Mouse (Mus musculus): Measurements from ENCODE around the gene Grtp1.

Grtp1 gene

DNA sequence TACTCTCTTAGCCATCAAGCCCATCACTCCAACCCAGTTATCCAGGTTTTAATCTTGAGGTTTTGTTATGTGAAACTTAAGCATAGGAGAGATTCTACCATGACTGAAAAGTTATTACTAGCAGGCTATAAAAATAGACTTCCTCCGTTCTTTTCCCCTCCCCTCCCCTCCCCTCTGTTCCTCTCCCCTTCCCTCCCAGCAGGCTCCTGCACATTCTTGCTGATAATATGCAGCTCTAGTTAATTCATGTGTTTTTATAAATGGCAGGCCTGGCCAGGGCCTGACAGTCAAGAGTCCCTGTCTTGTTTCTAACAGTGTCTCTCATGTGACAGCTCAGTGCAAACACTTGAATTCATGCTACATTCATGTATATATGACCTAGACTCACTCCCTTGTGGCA is 29.9 kb downstream of the Grtp1 start:
- no peak for DNase-seq

- DNase-seq, result no peak
These were observed 36.1 kb downstream of the Grtp1 start for GRCm38 (mm10) chr8:13164361-13164760.

GRCm38 (mm10) chr8:13163563-13163962 is 36.9 kb downstream of the Grtp1 start:
- DNase-seq, result no peak

DNA sequence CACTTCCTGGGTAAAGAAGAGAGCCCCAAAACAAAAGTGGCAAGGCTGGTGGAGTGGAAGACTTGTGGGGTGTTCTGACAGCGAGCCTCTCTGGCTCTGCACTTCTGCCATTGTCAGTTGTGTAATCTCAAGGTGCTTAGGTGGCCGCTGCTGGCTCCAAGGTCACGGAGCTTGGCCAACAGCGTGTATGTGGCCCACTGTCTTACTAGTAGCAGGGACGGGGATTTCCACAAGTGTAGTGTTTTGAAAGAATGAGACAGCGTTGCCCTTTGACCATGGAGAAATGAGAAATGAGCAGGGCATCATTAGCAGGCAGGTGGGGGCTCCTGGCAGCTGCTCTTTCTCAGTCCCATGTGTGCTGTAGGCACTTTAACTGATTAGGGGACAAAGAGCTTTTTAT is 38.3 kb downstream of the Grtp1 start:
- DNase-seq, result no peak

DNA sequence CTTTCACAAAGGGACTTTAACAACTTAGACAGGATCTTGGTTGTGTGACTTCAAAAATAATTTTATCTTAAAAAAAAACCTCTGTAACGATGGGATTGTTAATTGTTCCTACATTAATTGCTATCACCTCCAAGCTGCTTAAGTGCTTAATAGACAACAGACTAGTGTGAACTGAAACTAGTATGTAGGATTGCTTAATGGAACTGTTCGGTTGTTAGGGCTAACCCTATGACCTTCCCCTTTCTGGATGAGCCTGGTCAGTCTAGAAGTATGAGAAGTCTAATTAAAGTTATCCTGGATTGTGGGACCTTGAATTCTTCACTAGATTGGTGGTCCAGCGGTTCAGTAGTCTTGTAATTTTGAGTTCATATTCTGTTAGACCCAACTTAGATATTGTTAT is 39.7 kb downstream of the Grtp1 start:
- DNase-seq, result no peak

DNA sequence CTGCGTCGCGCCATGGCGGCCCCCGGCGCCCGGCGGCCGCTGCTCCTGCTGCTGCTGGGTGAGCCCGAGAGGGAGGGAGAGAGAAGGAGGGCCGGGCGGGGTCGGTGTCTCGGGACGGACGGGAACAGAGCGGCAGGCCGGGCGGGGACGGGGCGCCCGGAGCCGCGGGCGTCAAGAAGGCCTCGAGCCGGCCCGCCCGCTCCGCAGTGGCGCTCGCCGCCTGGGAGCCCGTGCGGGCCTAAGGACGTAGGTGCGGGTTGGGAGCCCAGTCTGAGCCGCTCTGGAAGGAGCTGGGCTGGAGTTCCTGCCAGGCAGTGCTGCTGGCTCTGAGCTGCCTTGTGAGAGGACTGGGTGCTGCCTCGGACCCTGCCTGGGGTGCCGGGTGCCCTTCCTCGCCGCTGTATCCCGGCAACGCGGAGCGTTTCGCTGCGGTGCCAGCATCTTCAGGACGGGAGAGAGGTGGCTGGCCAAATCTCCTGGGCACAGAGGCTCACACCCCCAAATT is 41.0 kb downstream of the Grtp1 start:
- DNase-seq, result no peak

- DNase-seq, result peak; percentile 99
These were observed 41.6 kb downstream of the Grtp1 start, which contains the start of gene Lamp1 for GRCm38 (mm10) chr8:13158718-13159376. Gene Lamp1, plus strand, starts transcription at chr8:13159161.

GRCm38 (mm10) chr8:13156327-13157097 is 43.9 kb downstream of the Grtp1 start:
- DNase-seq, result peak; percentile 52

GRCm38 (mm10) chr8:13155358-13155757 is 45.1 kb downstream of the Grtp1 start:
- DNase-seq, result no peak

GRCm38 (mm10) chr8:13154099-13154498 is 46.3 kb downstream of the Grtp1 start:
- DNase-seq, result no peak

- no peak for DNase-seq
These were observed 49.5 kb downstream of the Grtp1 start for GRCm38 (mm10) chr8:13150929-13151328.

DNA sequence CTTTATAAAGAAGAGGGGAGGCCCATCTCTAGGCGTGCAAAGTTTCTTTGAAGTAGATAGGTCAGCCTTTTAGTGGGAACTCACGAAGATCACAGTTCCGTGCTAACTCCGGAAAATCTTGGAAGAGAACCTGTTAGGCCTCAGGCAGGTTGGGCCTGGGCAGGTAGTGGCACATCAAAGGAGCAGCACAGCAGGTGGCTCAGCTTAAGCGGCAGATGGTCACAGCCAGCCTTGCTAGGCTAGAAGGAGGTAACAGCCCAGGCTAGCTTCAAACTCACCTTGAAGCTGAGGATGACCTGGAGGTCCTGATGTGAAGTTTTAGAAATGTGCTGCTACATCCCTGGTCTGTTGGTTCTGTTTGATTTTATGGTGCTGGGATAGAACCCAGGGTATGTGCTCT is 50.6 kb downstream of the Grtp1 start:
- DNase-seq, result no peak

DNA sequence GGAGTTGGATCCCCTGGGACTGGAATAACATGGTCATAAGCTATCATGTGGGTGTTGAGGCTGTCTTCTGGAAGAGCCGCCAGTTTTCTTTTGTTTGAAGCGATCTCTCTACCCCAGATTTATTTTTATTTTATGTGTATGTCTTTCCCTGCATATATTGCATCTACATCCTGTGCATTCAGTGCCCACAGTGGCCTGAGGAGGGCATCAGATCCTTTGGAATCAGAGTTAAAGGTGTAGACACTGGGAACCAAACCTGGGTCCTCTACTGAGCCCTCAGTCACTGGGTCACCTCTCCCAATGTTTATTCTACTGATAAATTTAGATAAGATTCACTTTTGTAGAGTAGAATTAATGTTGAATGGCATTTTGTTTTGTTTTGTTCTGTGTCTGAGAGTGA is 51.1 kb downstream of the Grtp1 start:
- DNase-seq, result no peak

- no peak for DNase-seq
These were observed 51.9 kb downstream of the Grtp1 start for GRCm38 (mm10) chr8:13148476-13148875.

GRCm38 (mm10) chr8:13141681-13142080 is 58.7 kb downstream of the Grtp1 start:
- DNase-seq, result no peak

DNA sequence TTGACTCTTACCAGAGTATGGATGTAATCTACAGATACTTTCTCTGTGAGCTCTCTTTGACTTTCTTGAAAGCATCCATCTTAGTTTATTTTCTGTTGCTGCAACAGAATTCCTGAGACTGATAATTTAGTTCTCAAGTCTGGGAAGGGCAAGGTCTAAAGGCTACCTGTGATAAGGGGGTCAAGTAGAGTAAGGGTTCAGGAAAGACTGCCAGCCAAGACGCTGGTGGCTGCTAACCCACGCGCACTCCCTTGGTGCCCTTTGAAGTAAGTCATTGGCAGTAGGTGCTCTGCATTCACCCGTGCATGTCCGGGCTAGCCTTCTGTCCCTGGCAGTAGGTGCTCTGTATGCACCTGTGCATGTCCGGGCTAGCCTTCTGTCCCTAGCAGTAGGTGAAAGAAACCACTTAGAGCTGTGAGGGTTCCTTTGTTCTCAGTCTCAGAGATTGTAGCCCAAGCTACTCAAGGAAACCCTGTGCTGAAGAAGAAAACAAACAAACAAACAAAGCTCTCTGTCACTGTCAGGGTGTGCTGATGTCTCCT is 60.7 kb downstream of the Grtp1 start:
- DNase-seq, result no peak

DNA sequence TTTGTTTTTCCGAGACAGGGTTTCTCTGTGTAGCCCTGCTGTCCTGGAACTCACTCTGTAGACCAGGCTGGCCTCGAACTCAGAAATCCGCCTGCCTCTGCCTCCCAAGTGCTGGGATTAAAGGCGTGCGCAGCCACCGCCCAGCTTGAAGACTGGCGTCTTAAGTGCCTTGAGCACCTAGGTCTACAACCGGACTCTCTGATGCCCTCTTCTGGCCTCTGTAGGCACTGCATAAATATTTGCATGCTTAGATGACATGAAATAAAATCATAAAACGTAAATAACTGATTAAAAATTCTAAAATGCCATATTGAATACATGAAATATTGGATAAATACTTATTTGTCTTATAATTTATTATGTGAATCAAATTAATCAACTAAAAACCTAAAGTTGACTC is 68.2 kb downstream of the Grtp1 start:
- DNase-seq, result peak; percentile 58

DNA sequence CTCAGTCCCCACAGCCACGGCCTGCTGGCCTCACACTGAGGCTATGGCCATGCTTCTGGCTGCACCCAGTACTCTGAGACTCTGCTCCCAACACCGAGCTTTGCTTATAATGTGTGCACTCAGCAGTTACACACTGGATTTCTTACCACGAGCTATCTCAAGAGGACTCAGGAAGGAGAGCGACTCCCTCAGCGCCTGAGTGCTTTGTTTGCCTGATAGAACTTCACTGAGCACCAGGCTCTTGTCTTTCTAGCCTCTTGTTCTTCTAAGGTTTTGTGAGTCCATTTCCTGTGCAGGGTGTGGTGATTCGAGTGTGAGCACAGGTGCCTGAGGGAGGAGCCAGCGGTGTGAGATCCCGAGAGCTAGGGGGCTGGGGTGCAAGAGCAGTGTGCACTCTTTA is 75.5 kb downstream of the Grtp1 start:
- no peak for DNase-seq

- DNase-seq, result no peak
These were observed 77.5 kb downstream of the Grtp1 start for GRCm38 (mm10) chr8:13122887-13123421.

Measured in right cerebral cortex, adult 18-20 months (tissue).